Mouse (Mus musculus): ENCODE results near the gene Lrba.

Gene Lrba

DNA sequence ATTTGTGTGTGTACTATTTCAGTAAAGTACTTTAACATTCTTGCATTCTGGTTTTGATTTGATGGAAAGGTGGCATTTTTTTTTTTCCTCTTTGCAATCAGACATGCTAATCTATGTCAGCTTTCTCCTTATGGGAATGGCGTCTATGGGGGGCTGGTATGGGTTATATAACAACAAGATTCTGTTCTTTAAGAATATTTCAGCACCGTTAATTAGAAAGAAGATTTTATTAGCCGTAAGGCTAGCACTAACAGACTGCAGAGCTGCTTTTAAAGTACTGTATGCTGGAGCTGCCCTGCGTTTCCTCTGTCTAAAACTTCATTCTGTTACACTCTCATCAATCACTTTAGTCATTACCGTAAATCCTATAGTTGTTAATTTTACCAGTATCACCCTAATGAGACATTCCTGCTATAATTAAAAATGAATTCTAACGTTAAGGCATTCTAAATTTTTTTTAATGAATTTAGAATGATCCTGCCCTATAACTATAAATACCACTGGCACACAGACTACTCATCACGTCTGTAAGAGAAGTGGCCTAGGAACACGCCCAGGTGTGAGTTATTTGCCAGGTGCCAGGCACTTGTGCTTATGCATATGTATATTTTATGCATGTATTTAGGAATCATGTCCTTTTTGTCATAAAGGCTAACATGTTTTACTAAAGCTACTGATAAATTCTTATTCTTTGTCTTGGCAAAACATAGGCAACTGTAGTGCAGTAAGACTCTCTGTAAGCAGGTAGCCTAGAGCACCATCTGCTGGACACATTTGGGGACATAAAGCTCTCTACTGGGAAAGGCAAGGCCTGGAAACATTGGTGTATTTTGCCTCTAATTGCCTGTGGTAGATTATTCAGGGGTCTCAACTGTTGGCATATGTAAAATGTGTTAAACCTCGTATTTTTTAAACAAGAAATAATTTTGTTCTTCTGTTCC is 536.9 kb downstream of the Lrba start:
- peak; percentile 79 for DNase-seq

DNA sequence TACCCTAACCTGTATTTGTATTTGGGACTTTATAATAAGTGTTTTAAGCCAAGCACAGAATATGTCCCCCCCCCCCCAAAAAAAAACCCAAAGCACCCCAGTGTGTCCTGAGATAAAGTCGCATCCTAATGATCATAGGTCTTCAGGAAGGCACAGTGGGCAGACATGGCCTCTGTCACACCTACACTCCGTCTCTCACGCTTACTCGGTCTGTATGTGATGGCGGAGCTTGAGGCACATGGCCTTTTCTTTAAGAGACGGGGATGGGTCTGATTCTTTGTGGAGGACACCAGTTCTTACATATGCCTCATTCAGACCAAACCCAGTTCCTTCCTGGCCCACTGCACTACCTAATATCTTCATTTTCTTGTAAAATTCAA is 537.5 kb downstream of the Lrba start:
- DNase-seq = no peak

DNA sequence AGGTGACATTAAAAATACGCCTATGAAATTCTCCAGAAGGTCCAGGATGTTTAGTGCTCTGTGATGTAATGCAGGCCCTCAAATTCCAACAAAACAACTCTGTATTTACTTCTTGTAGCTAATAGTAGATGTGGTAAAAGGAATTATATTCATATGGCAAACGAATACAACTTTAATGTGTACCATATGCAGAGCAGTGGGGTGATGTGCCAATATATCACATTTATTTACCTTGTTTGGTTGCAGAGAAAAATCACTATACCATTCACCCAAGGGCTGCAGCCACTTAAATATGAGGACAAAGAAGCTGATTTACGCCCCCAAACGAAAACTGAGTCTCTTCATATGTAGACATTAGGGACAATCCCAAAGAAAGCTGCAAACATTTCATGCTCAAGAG is 538.0 kb downstream of the Lrba start:
- no peak for DNase-seq

- no peak for DNase-seq
Measured at GRCm38 (mm10) chr3:86768553-86768952, 544.1 kb downstream of the Lrba start.

- no peak for DNase-seq
Measured at GRCm38 (mm10) chr3:86768969-86769368, 544.5 kb downstream of the Lrba start.

DNA sequence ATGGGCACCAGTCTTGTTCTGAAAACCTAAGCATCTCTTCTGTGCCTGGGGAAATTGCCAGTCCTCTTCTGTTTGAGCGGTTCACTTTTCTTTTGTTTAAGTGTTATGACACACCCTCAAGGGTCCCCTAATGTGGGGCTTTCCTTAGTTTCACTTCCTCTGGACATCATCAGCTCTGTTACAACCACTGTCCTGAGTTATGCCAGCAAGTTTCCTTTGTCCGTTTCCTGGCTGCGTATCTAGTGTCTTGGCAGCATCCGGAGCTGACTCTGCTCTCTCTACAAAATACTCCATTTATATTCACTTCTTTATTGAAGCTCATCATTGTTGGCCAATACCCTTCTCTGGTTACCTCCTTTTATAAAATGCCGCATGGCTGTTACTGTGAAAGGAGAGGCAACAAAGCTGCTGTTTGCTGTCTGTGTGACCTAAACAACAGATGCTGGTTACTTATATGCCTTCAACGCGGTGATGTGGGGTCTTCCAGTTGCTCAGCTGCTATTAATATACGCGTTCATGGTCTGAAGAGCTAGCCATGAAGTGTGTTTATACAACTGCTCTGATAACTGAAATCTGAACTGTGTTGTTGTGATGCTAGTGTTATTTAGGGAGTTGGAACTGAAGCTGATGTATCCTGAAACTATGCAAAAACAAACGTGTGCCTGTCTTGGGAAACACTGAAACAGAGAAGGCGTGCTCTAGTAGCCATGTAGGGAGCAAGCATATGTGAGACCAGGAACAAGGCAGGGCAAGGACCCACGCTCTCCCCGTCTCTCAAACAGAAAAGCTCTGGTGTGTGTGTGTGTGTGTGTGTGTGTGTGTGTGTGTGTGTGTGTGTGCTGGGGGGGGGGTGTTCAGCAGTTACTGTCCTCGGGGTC is 550.3 kb downstream of the Lrba start:
- no peak for DNase-seq

- DNase-seq = no peak
Measured at GRCm38 (mm10) chr3:86775444-86775828, 551.0 kb downstream of the Lrba start.

DNA sequence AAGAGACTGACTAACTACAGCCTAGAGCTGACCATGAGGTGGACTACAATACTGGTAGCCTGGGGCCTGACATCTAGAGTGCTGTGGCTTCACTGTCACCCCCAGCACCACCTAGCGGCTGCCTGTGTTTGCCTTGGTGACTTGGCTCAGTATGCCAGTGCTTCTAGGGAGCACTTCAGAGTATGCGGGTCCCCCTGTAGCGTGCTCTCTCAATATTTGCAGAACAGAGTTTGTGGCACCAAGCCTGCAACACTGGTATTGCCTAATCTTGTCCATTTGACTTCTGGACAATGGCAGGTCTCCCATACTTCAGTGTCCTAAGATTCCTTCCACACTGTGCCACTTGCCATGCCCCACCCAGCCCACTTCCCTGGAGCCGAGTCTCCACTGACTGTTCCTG is 555.2 kb downstream of the Lrba start:
- peak; percentile 47 for DNase-seq

- no peak for DNase-seq
Measured at GRCm38 (mm10) chr3:86784051-86784450, 559.6 kb downstream of the Lrba start.

- no peak for DNase-seq
Measured at GRCm38 (mm10) chr3:86784930-86785329, 560.5 kb downstream of the Lrba start.

DNA sequence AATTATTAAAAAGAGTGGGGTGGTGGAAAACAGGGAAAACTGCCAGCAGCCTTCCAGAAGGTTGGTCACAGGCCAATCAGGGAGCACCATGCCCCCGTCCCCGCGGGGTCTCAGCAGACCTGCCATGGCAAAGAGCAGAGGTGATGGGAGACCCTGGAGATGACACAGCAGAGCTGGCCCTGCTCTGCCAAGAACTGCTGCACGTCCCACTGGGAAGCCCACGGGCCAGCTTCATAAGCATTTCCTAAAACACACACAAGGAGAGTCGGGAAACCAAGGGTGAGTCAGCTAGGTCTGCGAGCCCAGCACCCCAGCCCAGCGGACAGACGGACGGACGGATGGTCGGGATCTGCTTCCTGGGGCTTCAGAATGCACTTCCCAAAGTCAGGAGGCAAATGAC is 561.8 kb downstream of the Lrba start:
- DNase-seq = no peak

DNA sequence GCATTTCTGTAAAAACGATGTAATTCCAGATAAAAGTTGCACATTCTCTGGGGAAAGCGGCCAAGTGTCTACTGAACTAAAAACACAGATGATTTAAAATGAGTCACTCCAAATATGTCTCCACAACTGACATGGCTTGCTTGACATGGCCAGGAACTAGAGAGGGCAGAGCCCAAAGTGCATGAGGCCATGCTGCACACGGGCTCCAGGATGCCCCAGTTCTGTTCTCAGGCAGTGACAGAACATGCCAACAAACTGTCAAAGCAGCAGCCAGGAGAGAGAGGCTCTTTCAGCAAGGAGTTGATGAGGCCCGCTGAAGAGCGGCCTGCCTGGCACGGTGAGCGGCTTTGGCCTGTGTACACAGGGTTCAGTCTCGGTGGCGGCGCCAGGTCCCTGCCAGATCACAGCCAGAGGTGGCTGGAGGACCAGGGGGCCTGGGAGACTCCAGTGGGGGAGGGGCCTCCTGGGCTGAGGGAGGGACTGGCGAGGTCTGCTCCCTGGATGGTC is 562.4 kb downstream of the Lrba start:
- no peak for DNase-seq

DNA sequence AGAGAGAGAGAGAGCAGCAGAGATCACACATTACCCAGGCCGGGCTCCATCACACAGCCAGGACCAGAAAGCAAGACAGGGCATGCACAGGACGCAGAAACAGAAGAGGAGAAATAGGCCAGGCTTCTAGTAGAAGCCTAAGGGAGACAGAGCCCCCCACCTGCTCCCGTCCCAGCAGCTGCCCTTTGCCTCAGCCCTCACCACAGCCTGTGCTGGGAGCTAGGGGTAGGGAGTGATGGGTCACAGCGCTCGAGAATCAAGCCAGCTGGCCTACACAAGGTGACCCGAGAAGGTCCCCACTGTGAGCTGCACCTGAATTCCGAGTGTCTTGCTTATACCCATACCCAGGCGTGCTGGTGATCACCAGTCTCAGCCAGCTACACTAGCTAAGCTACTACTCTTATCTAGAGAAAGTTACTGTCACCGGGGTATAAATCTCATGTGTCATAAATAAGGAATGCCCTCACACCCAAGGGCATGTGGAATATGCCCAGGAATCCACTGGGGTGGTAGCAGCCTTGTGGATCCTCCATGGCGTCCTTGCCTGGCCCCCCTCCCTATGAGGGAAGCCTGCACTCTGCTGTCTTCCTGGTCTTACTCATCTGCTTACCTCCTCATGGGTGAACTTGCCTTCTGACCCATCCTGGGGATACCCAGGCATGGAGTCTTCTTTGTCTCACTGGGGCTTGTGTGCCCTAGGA is 563.1 kb downstream of the Lrba start:
- no peak for DNase-seq

DNA sequence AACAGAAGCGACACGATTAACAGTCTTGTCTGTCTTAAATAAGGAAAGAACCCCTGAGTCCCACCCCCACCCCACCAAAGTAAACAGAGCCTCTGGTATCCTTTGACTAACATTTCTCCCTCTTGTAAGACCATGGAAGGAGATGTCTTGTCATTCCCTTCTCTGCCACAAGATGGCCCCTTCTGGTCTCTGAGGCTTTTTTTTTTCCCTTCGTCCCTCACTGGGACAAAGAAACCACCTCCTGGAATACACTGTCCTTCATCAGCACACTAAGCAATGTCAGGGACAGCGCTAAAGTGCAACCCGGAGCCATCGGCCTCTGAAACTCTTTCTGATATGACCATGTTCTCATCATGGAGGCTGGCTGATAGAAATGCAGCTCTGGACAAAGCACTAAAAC is 564.2 kb downstream of the Lrba start:
- DNase-seq = peak; percentile 68

DNA sequence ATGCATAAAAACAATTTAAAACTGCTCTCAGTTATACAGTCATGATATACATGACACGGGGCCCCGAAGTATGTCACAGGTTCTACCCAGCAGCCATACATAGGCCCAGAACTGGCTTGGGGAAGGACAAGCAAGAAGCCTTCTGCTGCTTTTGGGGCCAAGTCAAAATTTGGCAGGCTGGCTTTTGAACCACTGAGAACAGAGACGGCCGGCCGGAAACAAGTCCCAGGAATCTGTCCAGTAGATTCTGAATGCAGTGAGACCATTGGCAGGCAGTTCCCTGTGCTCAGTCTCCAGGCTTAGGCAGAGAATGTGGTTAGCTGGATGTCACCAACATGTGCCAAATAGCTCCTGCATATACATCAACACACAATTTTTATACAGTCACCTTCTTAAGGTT is 565.3 kb downstream of the Lrba start:
- no peak for DNase-seq

DNA sequence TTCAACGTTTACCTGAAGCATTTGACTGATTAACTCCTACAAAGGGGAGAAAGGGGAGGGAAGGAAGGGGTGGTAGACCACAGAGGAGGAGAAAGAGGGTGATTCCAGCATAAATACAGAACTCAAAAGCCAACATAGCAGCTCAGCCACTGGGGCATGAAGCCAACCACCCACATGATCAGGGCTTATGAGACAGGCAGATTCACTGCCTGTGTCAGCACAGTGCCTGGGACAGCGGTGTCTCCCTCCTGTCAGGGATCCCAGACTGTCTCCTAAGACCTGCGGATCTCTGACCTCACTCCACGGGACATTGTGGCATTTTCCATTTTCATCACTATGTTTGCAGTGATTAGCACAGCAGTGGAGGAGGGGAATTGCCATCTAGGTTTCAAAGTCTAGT is 568.8 kb downstream of the Lrba start:
- DNase-seq = no peak

GRCm38 (mm10) chr3:86793720-86794191 is 569.3 kb downstream of the Lrba start:
- DNase-seq = no peak

DNA sequence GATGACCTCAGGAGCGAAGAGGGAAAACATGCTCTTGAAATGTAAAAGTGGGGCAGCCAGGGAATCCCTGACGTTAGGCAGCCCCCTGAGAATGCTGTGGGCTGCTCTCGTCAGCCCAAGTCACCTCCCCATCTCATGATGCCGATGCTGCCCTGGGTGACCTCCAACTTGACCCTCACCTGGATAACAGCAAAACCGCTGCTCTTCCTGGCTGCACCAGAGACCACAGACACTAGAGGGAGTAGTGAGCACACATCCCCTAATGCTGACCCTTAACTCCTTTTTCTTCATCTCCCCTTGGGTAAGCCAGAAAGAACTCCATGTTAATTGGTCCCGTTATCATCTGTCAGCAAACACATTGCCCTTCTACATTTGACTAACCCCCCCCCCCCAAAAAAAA is 572.2 kb downstream of the Lrba start:
- DNase-seq = peak; percentile 28

- DNase-seq = no peak
Measured at GRCm38 (mm10) chr3:86797871-86798460, 573.5 kb downstream of the Lrba start.

GRCm38 (mm10) chr3:86799041-86799440 is 574.6 kb downstream of the Lrba start:
- no peak for DNase-seq

- DNase-seq = no peak
Measured at GRCm38 (mm10) chr3:86800841-86801240, 576.4 kb downstream of the Lrba start.

DNA sequence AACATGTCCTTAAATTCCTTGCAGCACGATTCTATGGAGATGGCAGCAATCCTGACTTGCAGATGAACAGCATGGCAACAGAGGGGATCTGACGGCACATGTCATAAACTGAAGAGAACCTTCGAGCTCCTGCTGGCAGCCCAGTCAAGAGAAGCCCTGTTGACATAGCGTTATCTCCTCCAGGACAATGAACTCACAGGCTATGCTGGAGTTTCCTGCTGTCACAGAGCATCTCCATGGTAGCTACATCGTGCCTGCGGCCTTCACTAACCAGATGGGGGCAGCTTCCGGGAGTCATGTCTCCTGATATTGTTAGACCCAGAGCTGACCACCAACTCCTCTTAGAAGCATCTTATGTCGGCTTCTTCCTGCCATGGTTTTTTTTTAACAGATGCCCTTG is 578.3 kb downstream of the Lrba start:
- DNase-seq = no peak

DNA sequence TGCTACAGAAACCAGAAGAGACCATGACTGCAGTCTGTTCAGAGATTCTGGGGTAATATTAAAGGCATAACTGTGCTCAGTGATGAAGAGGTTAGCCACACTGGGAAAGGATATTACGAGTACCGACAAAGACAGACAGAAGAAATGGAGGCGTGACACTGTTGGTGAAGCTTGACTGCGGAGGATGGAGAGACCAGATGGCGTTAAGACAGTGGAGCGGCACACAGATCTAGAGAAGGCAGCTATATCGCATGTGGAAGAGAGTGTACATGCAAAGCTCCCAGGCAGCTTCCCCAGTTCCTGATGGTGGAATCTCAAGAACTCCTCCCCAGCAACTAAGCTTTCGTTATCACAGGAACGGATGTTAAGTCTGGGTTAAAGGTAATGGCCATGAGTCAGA is 579.8 kb downstream of the Lrba start:
- no peak for DNase-seq

Data from thymus, postnatal 4 days (tissue).